Mouse (Mus musculus) cortical plate, adult 2 months (tissue): ENCODE data around the gene Mettl7b.

Experiments used
- CTCF ChIP-seq: fragments of 200-500 bp; IDR thresholded peaks from 2 replicates; pipeline ENCODE4 v1.5.1; 2011; ENCODE audit warnings: mild to moderate bottlenecking, control low read depth, low read length; ENCODE audit not compliant: insufficient read depth; ENCODE audit errors: extremely low read depth
- POLR2A ChIP-seq: fragments of 200-500 bp; IDR thresholded peaks from 2 replicates; pipeline ENCODE4 v1.6.1; 2011; ENCODE audit warnings: mild to moderate bottlenecking, low read length, control low read depth; ENCODE audit not compliant: insufficient read depth; ENCODE audit errors: extremely low read depth

DNA sequence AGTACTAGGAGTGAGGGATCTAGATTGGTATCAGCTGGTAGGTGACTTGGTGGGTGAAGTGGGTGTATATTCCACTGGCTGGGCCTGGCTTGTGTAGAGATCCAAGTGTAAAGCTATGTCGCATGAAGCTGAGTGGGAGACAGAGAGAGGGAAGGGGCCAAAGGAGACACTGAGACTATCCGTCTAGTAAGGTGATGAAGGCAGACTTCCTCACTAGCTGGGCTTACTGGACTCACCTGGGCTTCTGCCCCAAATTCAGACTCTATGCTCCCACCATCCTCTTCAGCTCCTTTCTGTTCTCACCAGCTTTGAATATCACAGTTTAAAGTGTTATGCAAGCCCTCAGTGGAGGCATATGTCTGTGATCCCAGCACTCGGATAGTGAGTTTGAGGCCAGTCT is 44.1 kb downstream of the Mettl7b start:
- no peak for TF ChIP-seq CTCF
- no peak for TF ChIP-seq POLR2A
